Mouse (Mus musculus) intestine, embryonic 16.5 days (tissue): ENCODE results near the gene Meaf6. TPM values are rescaled to one million over a fixed set of nuclear protein-coding genes. Genes with fewer than 3 reads are reported as not detected.

Experiments
- ATAC-seq: fragments of 200-750 bp; cut with Nextera tagmentation; 2 replicates; pipeline ENCODE4 v1.8.0; 2017; ENCODE audit warnings: moderate TSS enrichment, moderate library complexity
- H3K27ac ChIP-seq: fragments of 300-500 bp; sonication (generic); 2 replicates; pipeline ENCODE4 v1.5.1; 2014; ENCODE audit warnings: mild to moderate bottlenecking, low read length
- H3K27me3 ChIP-seq: fragments of 300-500 bp; sonication (generic); replicated peaks from 2 replicates; pipeline ENCODE4 v1.6.1; 2014; ENCODE audit warnings: low read length, control low read depth, mixed read lengths; ENCODE audit not compliant: control insufficient read depth, insufficient read depth
- H3K36me3 ChIP-seq: fragments of 300-500 bp; sonication (generic); 2 replicates; pipeline ENCODE4 v1.6.1; 2014; ENCODE audit warnings: low read length, control low read depth; ENCODE audit not compliant: control insufficient read depth, insufficient read depth
- H3K4me1 ChIP-seq: fragments of 300-500 bp; sonication (generic); 2 replicates; pipeline ENCODE4 v1.6.1; 2014; ENCODE audit warnings: low read length, control low read depth, mixed read lengths; ENCODE audit not compliant: control insufficient read depth, insufficient read depth
- H3K4me2 ChIP-seq: fragments of 300-500 bp; sonication (generic); 2 replicates; pipeline ENCODE4 v1.6.1; 2014; ENCODE audit warnings: low read depth, low read length, control low read depth
- H3K4me3 ChIP-seq: fragments of 300-500 bp; sonication (generic); 2 replicates; pipeline ENCODE4 v1.5.1; 2014; ENCODE audit warnings: mild to moderate bottlenecking, low read length
- H3K9ac ChIP-seq: fragments of 300-500 bp; sonication (generic); 2 replicates; pipeline ENCODE4 v1.6.1; 2014; ENCODE audit warnings: low read depth, low read length
- H3K9me3 ChIP-seq: fragments of 300-500 bp; sonication (generic); 2 replicates; pipeline ENCODE4 v1.6.1; 2016; ENCODE audit warnings: low read length, control low read depth; ENCODE audit not compliant: control insufficient read depth
- WGBS: fragments of 180-500 bp; shearing (Covaris S2); extraction: QIAGEN DNeasy Blood & Tissue Kit; methylation state at CpG from one replicate; pipeline ENCODE4 v1.1.7; 2014; 5-methylcytosine and 5-hydroxymethylcytosine counted together
- polyA plus RNA-seq: library from polyadenylated mRNA; unstranded; fragments of >200 nt; fragmentation: Nextera tagmentation; extraction: Ambion mirVana; gene quantifications from 2 replicates; pipeline ENCODE4 v1.2.1, GENCODE M21; 2015

Meaf6 gene
- polyA plus RNA-seq, 1 experiment from 2014 or later = 40.3 TPM

GRCm38 (mm10) chr4:125105354-125105753, 20.4 kb downstream of the Meaf6 start:
- no peaks in the 10 kb centered on the region for H3K9me3 ChIP-seq

DNA sequence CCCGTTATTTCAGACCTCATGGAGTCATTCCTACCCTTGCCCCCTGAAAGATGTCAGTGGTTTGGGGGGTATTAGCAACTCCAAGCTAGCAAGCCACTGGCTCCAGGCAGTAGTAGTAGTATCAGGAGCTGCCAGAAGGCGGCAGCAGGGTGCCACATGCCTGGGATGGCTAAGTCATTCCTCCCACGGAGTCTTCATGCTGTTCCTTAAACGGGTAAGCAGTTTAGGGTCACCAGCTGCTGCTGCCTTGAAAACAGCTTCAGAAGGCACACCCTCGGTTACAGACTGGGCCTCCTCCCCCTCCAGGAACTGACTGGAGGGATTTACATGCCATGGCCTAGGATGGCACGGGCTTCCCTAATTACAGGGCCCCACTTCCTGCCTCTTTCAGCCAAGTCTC, 29.7 kb downstream of the Meaf6 start:
- Histone ChIP-seq H3K4me2 (no peak overlapping the region), H3K4me3 (no peak overlapping the region), H3K4me1 (peaks cover 28% of the 10 kb centered on the region), H3K27ac (peak overlapping the region; percentile 27; the same call in 1 of the 2 replicates), H3K9me3 (no peaks in the 10 kb centered on the region), H3K9ac (peak overlapping the region; percentile 22; the same call in 1 of the 2 replicates), H3K27me3 (no peaks in the 10 kb centered on the region), H3K36me3 (peaks cover 1% of the 10 kb centered on the region; the same call in 1 of the 2 replicates)
- WGBS = 8% methylated on average over 6 of the region's 6 CpGs
- peak; percentile 42 for ATAC-seq

More at GRCm38 (mm10) chr4:125105354-125105753, 20.4 kb downstream of the Meaf6 start:
- Histone ChIP-seq H3K27ac (no peak overlapping the region), H3K4me3 (no peak overlapping the region), H3K27me3 (no peaks in the 10 kb centered on the region), H3K36me3 (peaks cover 6% of the 10 kb centered on the region), H3K4me2 (no peak overlapping the region), H3K9ac (no peak overlapping the region), H3K4me1 (no peaks in the 10 kb centered on the region)
- ATAC-seq = no peak
- 82% methylated on average over 9 of the region's 9 CpGs for WGBS

GRCm38 (mm10) chr4:125115081-125115480, 30.1 kb downstream of the Meaf6 start:
- 79% methylated on average over 4 of the region's 4 CpGs for WGBS
- Histone ChIP-seq H3K27ac (peak overlapping the region; percentile 76; the same call in 1 of the 2 replicates), H3K9ac (peak overlapping the region; percentile 22; the same call in 1 of the 2 replicates), H3K36me3 (peaks cover 2% of the 10 kb centered on the region; the same call in 1 of the 2 replicates), H3K9me3 (no peaks in the 10 kb centered on the region), H3K4me3 (no peak overlapping the region), H3K27me3 (no peaks in the 10 kb centered on the region), H3K4me1 (peaks cover 28% of the 10 kb centered on the region), H3K4me2 (no peak overlapping the region)
- peak; percentile 13 for ATAC-seq

GRCm38 (mm10) chr4:125115710-125116089, 30.8 kb downstream of the Meaf6 start:
- H3K4me2 ChIP-seq = no peak overlapping the region
- WGBS = 34% methylated on average over 6 of the region's 6 CpGs
- peak overlapping the region; percentile 76 for H3K27ac ChIP-seq
- peak; percentile 74 for ATAC-seq
- no peaks in the 10 kb centered on the region for H3K9me3 ChIP-seq
- no peaks in the 10 kb centered on the region for H3K27me3 ChIP-seq
- H3K36me3 ChIP-seq = peaks cover 2% of the 10 kb centered on the region; the same call in 1 of the 2 replicates
- peaks cover 28% of the 10 kb centered on the region for H3K4me1 ChIP-seq
- H3K9ac ChIP-seq = peak overlapping the region; percentile 39; the same call in 1 of the 2 replicates
- no peak overlapping the region for H3K4me3 ChIP-seq

DNA sequence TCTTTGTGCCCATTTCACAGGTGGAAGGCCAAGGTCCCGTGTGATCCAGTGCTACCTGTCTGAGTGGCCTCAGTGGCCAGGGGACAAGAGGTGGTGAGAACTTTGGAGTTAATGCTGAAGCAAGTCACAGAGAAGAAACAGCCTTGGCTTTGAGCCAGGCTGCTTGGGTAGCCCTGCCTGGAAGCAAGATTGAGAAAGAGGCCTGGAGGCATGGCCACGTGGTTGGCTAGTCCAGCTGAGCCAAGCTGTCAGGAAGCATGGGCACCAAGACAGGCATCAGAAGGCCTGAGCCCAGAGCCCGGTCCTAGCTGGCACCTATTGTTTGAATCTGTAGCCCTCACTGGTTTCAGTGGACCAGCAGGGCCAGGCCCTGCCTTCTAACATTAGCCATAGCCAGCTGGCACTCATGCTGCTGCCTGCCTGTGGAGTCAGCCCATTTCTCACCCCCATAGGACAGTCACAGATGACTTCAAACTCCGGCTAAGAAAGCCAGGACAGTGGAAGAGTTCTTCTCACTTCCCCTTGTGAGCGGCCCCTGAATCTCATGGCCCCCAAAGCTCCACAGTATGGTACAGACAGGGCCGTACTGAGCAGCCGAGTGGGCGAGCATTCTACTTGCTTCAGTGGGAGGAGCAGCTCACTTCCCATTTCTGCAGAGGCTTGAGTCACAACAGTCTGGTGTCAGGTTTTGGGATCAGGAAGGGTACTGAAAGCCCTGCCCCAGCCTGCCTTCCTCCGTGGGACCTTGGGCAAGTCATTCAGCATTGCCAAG, 31.3 kb downstream of the Meaf6 start:
- Histone ChIP-seq H3K9me3 (no peaks in the 10 kb centered on the region), H3K27ac (peak overlapping the region; percentile 76), H3K4me1 (peaks cover 28% of the 10 kb centered on the region), H3K4me3 (no peak overlapping the region), H3K36me3 (peaks cover 2% of the 10 kb centered on the region; the same call in 1 of the 2 replicates), H3K27me3 (no peaks in the 10 kb centered on the region), H3K4me2 (no peak overlapping the region), H3K9ac (peak overlapping the region; percentile 39; the same call in 1 of the 2 replicates)
- ATAC-seq = peak; percentile 38
- 66% methylated on average over 9 of the region's 9 CpGs for WGBS

DNA sequence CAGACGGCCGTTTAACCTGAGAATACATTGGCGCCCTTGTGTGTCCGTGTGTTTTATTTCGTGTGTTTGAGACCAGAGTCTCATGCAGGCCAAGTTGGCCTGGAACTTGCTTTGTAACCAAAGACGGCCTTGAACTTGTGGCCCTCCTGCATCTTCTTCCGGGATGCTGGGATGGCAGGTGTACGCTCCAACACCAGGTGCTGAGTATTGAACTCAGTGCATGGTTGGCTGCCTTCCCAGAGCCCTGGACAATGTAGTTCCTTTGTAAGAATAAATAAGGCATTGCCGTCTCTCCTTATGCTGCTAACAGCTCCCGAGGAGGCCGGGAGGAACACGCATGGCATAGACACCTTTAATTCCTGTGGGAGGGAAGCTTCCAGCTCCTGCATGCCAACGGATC, 32.0 kb downstream of the Meaf6 start:
- ATAC-seq = no peak
- Histone ChIP-seq H3K4me2 (no peak overlapping the region), H3K9me3 (no peaks in the 10 kb centered on the region), H3K27ac (no peak overlapping the region), H3K27me3 (no peaks in the 10 kb centered on the region), H3K4me3 (no peak overlapping the region), H3K4me1 (peaks cover 31% of the 10 kb centered on the region), H3K9ac (no peak overlapping the region), H3K36me3 (peaks cover 2% of the 10 kb centered on the region; the same call in 1 of the 2 replicates)
- WGBS = 63% methylated on average over 13 of the region's 13 CpGs

- H3K9me3 ChIP-seq = no peaks in the 10 kb centered on the region
- peaks cover 2% of the 10 kb centered on the region; the same call in 1 of the 2 replicates for H3K36me3 ChIP-seq
- no peak overlapping the region for H3K4me3 ChIP-seq
- 76% methylated on average over 7 of the region's 7 CpGs for WGBS
- ATAC-seq = no peak
- H3K27me3 ChIP-seq = no peaks in the 10 kb centered on the region
- H3K9ac ChIP-seq = no peak overlapping the region
- peaks cover 41% of the 10 kb centered on the region for H3K4me1 ChIP-seq
- no peak overlapping the region for H3K4me2 ChIP-seq
- no peak overlapping the region for H3K27ac ChIP-seq
Measured at GRCm38 (mm10) chr4:125117902-125118320, 33.0 kb downstream of the Meaf6 start.

DNA sequence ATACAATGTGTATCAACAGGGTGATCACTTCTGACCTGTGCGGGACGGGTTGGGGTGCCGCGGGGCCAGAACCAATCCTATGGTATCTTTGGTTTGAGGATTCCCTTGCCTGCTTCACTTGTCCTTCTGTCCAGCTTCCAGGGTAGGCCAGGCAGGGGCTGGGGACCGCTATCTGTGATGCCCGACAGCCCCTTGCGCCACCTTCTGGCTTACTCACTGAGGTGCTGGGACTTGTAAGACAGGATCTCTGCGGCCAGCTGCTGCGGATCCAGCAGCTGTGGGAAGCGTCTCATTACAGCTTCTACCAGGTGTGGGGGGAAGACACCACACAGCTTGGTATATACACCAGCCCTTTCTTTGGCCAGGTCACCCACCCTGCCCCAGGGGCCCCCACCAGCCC, 34.1 kb downstream of the Meaf6 start:
- no peak for ATAC-seq
- Histone ChIP-seq H3K4me1 (peaks cover 51% of the 10 kb centered on the region), H3K36me3 (peaks cover 2% of the 10 kb centered on the region; the same call in 1 of the 2 replicates), H3K9me3 (no peaks in the 10 kb centered on the region), H3K4me3 (no peak overlapping the region), H3K27me3 (no peaks in the 10 kb centered on the region), H3K9ac (no peak overlapping the region), H3K27ac (no peak overlapping the region), H3K4me2 (no peak overlapping the region)
- WGBS = 39% methylated on average over 10 of the region's 10 CpGs

GRCm38 (mm10) chr4:125119721-125120120, 34.8 kb downstream of the Meaf6 start:
- no peak for ATAC-seq
- WGBS = 96% methylated on average over 11 of the region's 11 CpGs
- no peaks in the 10 kb centered on the region for H3K9me3 ChIP-seq
- H3K27ac ChIP-seq = no peak overlapping the region
- H3K27me3 ChIP-seq = no peaks in the 10 kb centered on the region
- no peak overlapping the region for H3K4me3 ChIP-seq
- H3K9ac ChIP-seq = no peak overlapping the region
- H3K4me1 ChIP-seq = peaks cover 56% of the 10 kb centered on the region
- H3K4me2 ChIP-seq = no peak overlapping the region
- H3K36me3 ChIP-seq = peaks cover 2% of the 10 kb centered on the region; the same call in 1 of the 2 replicates
